Mouse (Mus musculus): ENCODE measurements around the gene Gm10097. TPM values are rescaled to one million over a fixed set of nuclear protein-coding genes. Genes with fewer than 3 reads are reported as not detected.

Gm10097 gene
- polyA plus RNA-seq, 1 experiment from 2014 or later, result 0.07 TPM

- Histone ChIP-seq H3K36me3 (replicated peaks; ENCODE audit: insufficient read depth, low read length) (peaks cover 40% of the 10 kb centered on the region), H3K9me3 (ENCODE audit: low read length) (no peaks in the 10 kb centered on the region), H3K9ac (replicated peaks) (no peak overlapping the region), H3K27ac (ENCODE audit: low read depth) (no peak overlapping the region), H3K4me2 (ENCODE audit: low read depth, low read length) (no peak overlapping the region), H3K4me3 (ENCODE audit: low read depth, low read length) (no peak overlapping the region), H3K4me1 (ENCODE audit: insufficient read depth) (no peaks in the 10 kb centered on the region), H3K27me3 (ENCODE audit: insufficient read depth, low read length) (no peaks in the 10 kb centered on the region)
- no peak for DNase-seq
- 83% methylated on average over 15 of the region's 15 CpGs for WGBS (ENCODE audit: insufficient replicate concordance)
- TF ChIP-seq EP300 (IDR thresholded peaks at IDR 0.05; ENCODE audit: low read depth) (no peak), CTCF (IDR thresholded peaks at IDR 0.05; ENCODE audit: low read depth) (no peak)
- no peak for ATAC-seq
These were observed 36.6 kb upstream of the Gm10097 start for GRCm38 (mm10) chr10:5032192-5033048.

GRCm38 (mm10) chr10:5041254-5041653, 27.7 kb upstream of the Gm10097 start:
- TF ChIP-seq CTCF (IDR thresholded peaks at IDR 0.05; ENCODE audit: low read depth), result no peak
- TF ChIP-seq EP300 (IDR thresholded peaks at IDR 0.05; ENCODE audit: low read depth), result no peak
- Histone ChIP-seq H3K27me3 (ENCODE audit: insufficient read depth, low read length) (no peaks in the 10 kb centered on the region), H3K9me3 (ENCODE audit: low read length) (no peaks in the 10 kb centered on the region), H3K9ac (replicated peaks) (no peak overlapping the region), H3K36me3 (replicated peaks; ENCODE audit: insufficient read depth, low read length) (peaks cover 67% of the 10 kb centered on the region), H3K4me2 (ENCODE audit: low read depth, low read length) (no peak overlapping the region), H3K27ac (ENCODE audit: low read depth) (no peak overlapping the region), H3K4me1 (ENCODE audit: insufficient read depth) (no peaks in the 10 kb centered on the region), H3K4me3 (ENCODE audit: low read depth, low read length) (no peak overlapping the region)
- ATAC-seq (no peak), DNase-seq (no peak)
- 74% methylated on average over 8 of the region's 8 CpGs for WGBS (ENCODE audit: insufficient replicate concordance)

DNA sequence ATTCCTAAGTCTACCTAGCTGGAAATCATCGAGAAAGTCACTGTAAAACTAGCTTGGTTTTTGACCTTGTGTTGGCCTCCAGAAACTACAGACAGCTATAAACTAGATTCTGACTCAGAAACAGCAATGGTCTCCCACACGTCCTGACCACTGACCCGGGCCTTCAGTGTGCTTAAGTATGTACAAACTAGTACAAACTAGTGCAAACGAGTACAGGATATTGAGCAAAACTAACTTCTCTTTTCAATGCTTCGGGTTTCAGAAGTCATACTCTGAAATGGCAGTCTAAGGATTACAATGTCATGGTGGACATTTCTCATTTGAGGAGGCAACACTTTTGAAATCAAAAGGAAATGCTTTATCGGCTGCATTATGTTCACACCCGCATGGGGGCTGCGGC, 24.5 kb upstream of the Gm10097 start:
- no peak overlapping the region for H3K9ac ChIP-seq (replicated peaks)
- H3K9me3 ChIP-seq (ENCODE audit: low read length), result no peaks in the 10 kb centered on the region
- H3K36me3 ChIP-seq (replicated peaks; ENCODE audit: insufficient read depth, low read length), result peaks cover 70% of the 10 kb centered on the region
- no peak overlapping the region for H3K4me3 ChIP-seq (ENCODE audit: low read depth, low read length)
- no peak for ATAC-seq
- no peak for DNase-seq
- WGBS (ENCODE audit: insufficient replicate concordance), result 73% methylated on average over 8 of the region's 8 CpGs
- H3K4me2 ChIP-seq (ENCODE audit: low read depth, low read length), result no peak overlapping the region
- no peaks in the 10 kb centered on the region for H3K27me3 ChIP-seq (ENCODE audit: insufficient read depth, low read length)
- no peaks in the 10 kb centered on the region for H3K4me1 ChIP-seq (ENCODE audit: insufficient read depth)
- H3K27ac ChIP-seq (ENCODE audit: low read depth), result no peak overlapping the region
- TF ChIP-seq CTCF (IDR thresholded peaks at IDR 0.05; ENCODE audit: low read depth), result no peak
- TF ChIP-seq EP300 (IDR thresholded peaks at IDR 0.05; ENCODE audit: low read depth), result no peak

DNA sequence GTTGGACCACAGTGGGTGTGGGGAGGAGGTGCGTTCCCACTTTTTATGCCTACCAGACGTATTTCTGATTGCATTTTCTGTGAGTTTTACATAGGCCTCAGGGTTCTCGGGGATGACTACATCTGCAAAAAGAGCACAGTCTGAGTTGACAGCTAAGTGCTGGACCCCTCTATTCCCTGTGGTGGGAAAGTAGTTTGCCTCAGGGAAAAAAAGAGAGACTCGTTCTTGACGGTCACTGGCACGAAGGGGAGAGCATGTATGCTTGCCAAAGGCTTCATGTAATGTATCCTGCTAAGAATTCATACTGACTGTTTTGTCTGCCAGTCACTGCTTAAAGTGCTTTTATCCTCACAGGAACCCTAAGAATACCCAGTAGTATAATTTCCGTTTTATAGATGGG, 23.8 kb upstream of the Gm10097 start:
- no peak for ATAC-seq
- WGBS (ENCODE audit: insufficient replicate concordance), result 83% methylated on average over 7 of the region's 7 CpGs
- no peaks in the 10 kb centered on the region for H3K27me3 ChIP-seq (ENCODE audit: insufficient read depth, low read length)
- H3K4me2 ChIP-seq (ENCODE audit: low read depth, low read length), result no peak overlapping the region
- H3K36me3 ChIP-seq (replicated peaks; ENCODE audit: insufficient read depth, low read length), result peaks cover 66% of the 10 kb centered on the region
- no peak for DNase-seq
- no peak overlapping the region for H3K9ac ChIP-seq (replicated peaks)
- H3K9me3 ChIP-seq (ENCODE audit: low read length), result no peaks in the 10 kb centered on the region
- H3K4me3 ChIP-seq (ENCODE audit: low read depth, low read length), result no peak overlapping the region
- no peak for TF ChIP-seq CTCF (IDR thresholded peaks at IDR 0.05; ENCODE audit: low read depth)
- no peak for TF ChIP-seq EP300 (IDR thresholded peaks at IDR 0.05; ENCODE audit: low read depth)
- H3K4me1 ChIP-seq (ENCODE audit: insufficient read depth), result no peaks in the 10 kb centered on the region
- H3K27ac ChIP-seq (ENCODE audit: low read depth), result no peak overlapping the region

- no peak overlapping the region for H3K9ac ChIP-seq (replicated peaks)
- DNase-seq, result peak; percentile 18
These were observed 23.3 kb upstream of the Gm10097 start for GRCm38 (mm10) chr10:5045671-5046070.

DNA sequence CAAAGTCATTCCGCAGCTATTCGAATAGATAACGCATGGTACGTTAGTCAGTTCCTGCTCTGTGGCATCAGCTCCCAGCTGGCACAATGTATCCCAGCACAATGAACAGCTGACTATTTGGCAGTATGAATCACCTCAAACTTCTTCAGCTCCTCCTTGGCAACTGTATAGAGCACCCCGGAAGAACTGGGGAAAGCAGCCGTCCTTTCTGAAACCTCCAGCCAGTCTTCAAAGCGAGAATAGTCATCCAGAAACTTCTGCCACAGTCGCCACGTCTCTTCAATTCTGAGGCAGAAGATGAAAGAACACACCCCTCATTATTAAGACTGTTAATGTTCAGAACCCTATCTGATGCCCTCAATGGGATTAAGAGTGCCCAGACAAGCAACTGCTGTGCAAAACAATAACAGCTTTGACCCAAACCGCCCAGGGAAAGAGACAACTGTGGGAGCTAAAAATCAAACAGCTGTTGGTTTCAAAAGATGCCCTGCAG, 12.7 kb upstream of the Gm10097 start:
- peaks cover 50% of the 10 kb centered on the region for H3K36me3 ChIP-seq (replicated peaks; ENCODE audit: insufficient read depth, low read length)
- H3K27me3 ChIP-seq (ENCODE audit: insufficient read depth, low read length), result no peaks in the 10 kb centered on the region
- H3K9me3 ChIP-seq (ENCODE audit: low read length), result no peaks in the 10 kb centered on the region
- TF ChIP-seq EP300 (IDR thresholded peaks at IDR 0.05; ENCODE audit: low read depth) (no peak), CTCF (IDR thresholded peaks at IDR 0.05; ENCODE audit: low read depth) (no peak)
- WGBS (ENCODE audit: insufficient replicate concordance), result 86% methylated on average over 10 of the region's 10 CpGs
- no peak for ATAC-seq
- H3K27ac ChIP-seq (ENCODE audit: low read depth), result no peak overlapping the region
- no peak for DNase-seq
- H3K4me2 ChIP-seq (ENCODE audit: low read depth, low read length), result no peak overlapping the region
- no peak overlapping the region for H3K4me3 ChIP-seq (ENCODE audit: low read depth, low read length)
- no peak overlapping the region for H3K9ac ChIP-seq (replicated peaks)
- H3K4me1 ChIP-seq (ENCODE audit: insufficient read depth), result no peaks in the 10 kb centered on the region

More at GRCm38 (mm10) chr10:5045671-5046070, 23.3 kb upstream of the Gm10097 start:
- H3K27ac ChIP-seq (ENCODE audit: low read depth), result no peak overlapping the region
- H3K27me3 ChIP-seq (ENCODE audit: insufficient read depth, low read length), result no peaks in the 10 kb centered on the region
- H3K9me3 ChIP-seq (ENCODE audit: low read length), result no peaks in the 10 kb centered on the region
- no peaks in the 10 kb centered on the region for H3K4me1 ChIP-seq (ENCODE audit: insufficient read depth)
- TF ChIP-seq EP300 (IDR thresholded peaks at IDR 0.05; ENCODE audit: low read depth), result no peak
- TF ChIP-seq CTCF (IDR thresholded peaks at IDR 0.05; ENCODE audit: low read depth), result no peak
- 83% methylated on average over 5 of the region's 5 CpGs for WGBS (ENCODE audit: insufficient replicate concordance)
- H3K4me2 ChIP-seq (ENCODE audit: low read depth, low read length), result no peak overlapping the region
- H3K4me3 ChIP-seq (ENCODE audit: low read depth, low read length), result no peak overlapping the region
- H3K36me3 ChIP-seq (replicated peaks; ENCODE audit: insufficient read depth, low read length), result peaks cover 61% of the 10 kb centered on the region
- no peak for ATAC-seq

Data from liver, postnatal 0 days (tissue).